Mouse (Mus musculus) midbrain, embryonic 15.5 days (tissue): ENCODE results near the gene Gm6880. TPM values are rescaled to one million over a fixed set of nuclear protein-coding genes. Genes with fewer than 3 reads are reported as not detected.
"Not testable (repeated sequence)": the region's sequence is repeated elsewhere in the genome, so short reads cannot be mapped to it uniquely, and the experiment has no call there.

Experiments
- ATAC-seq: fragments of 200-750 bp; cut with Nextera tagmentation; replicated peaks from 2 replicates; pipeline ENCODE4 v1.8.0; 2017; ENCODE audit warnings: moderate TSS enrichment
- H3K27ac ChIP-seq: fragments of 300-500 bp; sonication (generic); 2 replicates; pipeline ENCODE4 v1.5.1; 2015; ENCODE audit warnings: mild to moderate bottlenecking, inconsistent platforms
- H3K27me3 ChIP-seq: fragments of 300-500 bp; sonication (generic); replicated peaks from 2 replicates; pipeline ENCODE4 v1.6.1; 2015; ENCODE audit warnings: inconsistent platforms
- H3K36me3 ChIP-seq: fragments of 300-500 bp; sonication (generic); replicated peaks from 2 replicates; pipeline ENCODE4 v1.6.1; 2015; ENCODE audit warnings: inconsistent platforms
- H3K4me1 ChIP-seq: fragments of 300-500 bp; sonication (generic); 2 replicates; pipeline ENCODE4 v1.6.1; 2015; ENCODE audit warnings: inconsistent platforms
- H3K4me2 ChIP-seq: fragments of 300-500 bp; sonication (generic); 2 replicates; pipeline ENCODE4 v1.6.1; 2015; ENCODE audit warnings: inconsistent platforms, mild to moderate bottlenecking, moderate library complexity
- H3K4me3 ChIP-seq: fragments of 300-500 bp; sonication (generic); 2 replicates; pipeline ENCODE4 v1.5.1; 2015; ENCODE audit warnings: mild to moderate bottlenecking, inconsistent platforms
- H3K9ac ChIP-seq: fragments of 300-500 bp; sonication (generic); 2 replicates; pipeline ENCODE4 v1.6.1; 2015; ENCODE audit warnings: mild to moderate bottlenecking, inconsistent platforms
- H3K9me3 ChIP-seq: fragments of 300-500 bp; sonication (generic); 2 replicates; pipeline ENCODE4 v1.6.1; 2016; ENCODE audit warnings: inconsistent platforms
- WGBS: fragments of 180-500 bp; shearing (Covaris S2); methylation state at CpG from one replicate; pipeline ENCODE4 v1.1.7; 2015; ENCODE audit warnings: mixed read lengths; 5-methylcytosine and 5-hydroxymethylcytosine counted together
- polyA plus RNA-seq: library from polyadenylated mRNA; unstranded; fragments of >200 nt; fragmentation: Nextera tagmentation; extraction: Ambion mirVana; gene quantifications from 2 replicates; pipeline ENCODE4 v1.2.1, GENCODE M21; 2015

Gene Gm6880
- not detected in 2 replicates for polyA plus RNA-seq

DNA sequence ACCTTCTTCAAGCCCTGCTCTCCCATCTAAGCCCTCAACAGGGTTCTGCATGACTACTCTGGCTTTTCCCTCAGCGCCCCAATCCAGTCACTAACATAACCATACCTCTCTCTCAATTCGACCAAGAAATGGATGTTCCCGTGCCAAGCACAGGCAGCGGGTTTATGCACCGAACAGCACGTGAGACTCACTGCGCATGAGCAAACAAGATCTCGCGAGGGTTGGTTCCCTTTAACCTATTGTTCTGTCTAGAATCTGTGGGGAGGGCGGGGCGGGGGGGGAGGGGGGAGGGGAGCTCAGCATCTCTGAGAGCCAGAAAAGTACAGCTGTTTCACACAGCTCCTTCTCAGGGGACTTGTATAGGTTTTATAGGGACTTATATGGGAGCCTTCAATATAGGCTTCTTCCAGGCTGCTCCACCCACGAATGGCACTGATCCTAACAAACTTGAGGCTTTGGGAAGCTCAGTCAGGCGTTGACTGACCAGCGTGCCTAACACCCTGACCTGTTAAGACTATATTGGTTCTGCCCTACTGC lies at the start of gene Gm6880:
Gene Gm6880, minus strand, starts transcription at position 51 of the 537 bp plus-strand sequence.
- H3K4me3 ChIP-seq, ATAC-seq, H3K4me1 ChIP-seq, H3K27ac ChIP-seq, H3K27me3 ChIP-seq, H3K9me3 ChIP-seq, H3K4me2 ChIP-seq, H3K9ac ChIP-seq, H3K36me3 ChIP-seq: not testable (repeated sequence)
- WGBS = 73% methylated on average over 12 of the region's 14 CpGs

DNA sequence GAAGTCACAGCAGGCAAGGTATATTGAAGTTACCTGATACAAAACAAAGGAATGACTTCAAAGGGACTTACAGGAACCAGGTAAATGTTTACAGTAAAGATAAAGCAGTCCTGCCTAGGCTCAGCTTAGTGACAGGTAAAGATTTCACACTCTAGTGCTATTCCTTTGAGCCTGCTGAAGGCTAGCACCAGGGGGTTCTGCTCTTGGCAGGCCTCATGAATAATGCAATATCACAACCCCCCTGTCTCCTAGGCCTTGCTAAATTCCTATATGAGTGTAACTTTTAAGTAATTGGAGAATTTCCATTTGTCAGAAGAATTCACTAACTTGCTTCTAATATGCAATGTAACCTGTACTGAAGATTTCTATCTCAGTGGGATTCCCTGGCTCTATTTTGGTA lies 36.3 kb upstream of the Gm6880 start:
- H3K9ac ChIP-seq, H3K4me1 ChIP-seq, H3K4me3 ChIP-seq, H3K4me2 ChIP-seq, H3K27ac ChIP-seq, ATAC-seq, H3K27me3 ChIP-seq, H3K36me3 ChIP-seq, H3K9me3 ChIP-seq: not testable (repeated sequence)

DNA sequence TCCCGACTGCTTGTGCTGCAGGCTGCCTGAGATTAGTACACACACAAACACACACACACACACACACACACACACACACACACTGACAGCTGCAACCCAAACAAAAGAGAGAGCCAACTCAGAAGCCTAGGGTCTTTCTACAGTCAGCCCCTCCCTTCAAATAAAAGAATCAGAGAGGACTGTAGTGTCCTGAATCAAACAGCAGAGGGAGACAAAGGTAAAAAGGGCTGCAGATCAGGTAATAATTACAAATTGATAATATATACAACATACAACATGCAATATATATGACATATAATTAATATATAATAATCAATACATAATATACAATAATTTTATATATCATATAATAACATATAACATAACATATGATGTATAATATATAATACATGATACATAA lies 15.9 kb upstream of the Gm6880 start:
- H3K4me2 ChIP-seq = no peak overlapping the region
- H3K27me3 ChIP-seq = no peaks in the 10 kb centered on the region
- H3K4me3 ChIP-seq = no peak overlapping the region
- H3K9ac ChIP-seq = no peak overlapping the region
- H3K27ac ChIP-seq = no peak overlapping the region
- H3K4me1 ChIP-seq = no peaks in the 10 kb centered on the region
- ATAC-seq = no peak
- H3K9me3 ChIP-seq = no peaks in the 10 kb centered on the region
- WGBS = 40% methylated on average over 1 of the region's 1 CpGs
- H3K36me3 ChIP-seq = no peaks in the 10 kb centered on the region

- Histone ChIP-seq H3K9me3 (no peaks in the 10 kb centered on the region), H3K27me3 (no peaks in the 10 kb centered on the region), H3K36me3 (no peaks in the 10 kb centered on the region), H3K4me2 (no peak overlapping the region), H3K4me1 (no peaks in the 10 kb centered on the region), H3K9ac (no peak overlapping the region), H3K4me3 (no peak overlapping the region), H3K27ac (no peak overlapping the region)
- peak; percentile 85 for ATAC-seq
- 12% methylated on average over 4 of the region's 4 CpGs for WGBS
Observed at GRCm38 (mm10) chrX:74452773-74453172, 28.4 kb downstream of the Gm6880 start.

GRCm38 (mm10) chrX:74451157-74451912 lies 29.9 kb downstream of the Gm6880 start:
- H3K4me1 ChIP-seq = no peaks in the 10 kb centered on the region
- 78% methylated on average over 4 of the region's 4 CpGs for WGBS
- no peak overlapping the region for H3K27ac ChIP-seq
- ATAC-seq = no peak
- H3K4me3 ChIP-seq = no peak overlapping the region
- H3K36me3 ChIP-seq = no peaks in the 10 kb centered on the region
- no peak overlapping the region for H3K9ac ChIP-seq
- H3K9me3 ChIP-seq = no peaks in the 10 kb centered on the region
- H3K27me3 ChIP-seq = no peaks in the 10 kb centered on the region
- no peak overlapping the region for H3K4me2 ChIP-seq

Other genes starting within 250 kb of the Gm6880 start
- 92.6 and 96.4 TPM in 2 replicates for gene Flna, start 231.6 kb downstream of the Gm6880 start, polyA plus RNA-seq
- 16.0 and 17.7 TPM in 2 replicates for gene Emd, start 226.7 kb downstream of the Gm6880 start, polyA plus RNA-seq
- gene Rpl10, start 210.6 kb downstream of the Gm6880 start, polyA plus RNA-seq = 402 and 414 TPM in 2 replicates
- gene Taz, start 199.5 kb downstream of the Gm6880 start, polyA plus RNA-seq = 86.8 and 90.3 TPM in 2 replicates
- gene Dnase1l1, start 199.1 kb downstream of the Gm6880 start, polyA plus RNA-seq = 2.9 and 5.2 TPM in 2 replicates
- 308 and 309 TPM in 2 replicates for gene Atp6ap1, start 184.3 kb downstream of the Gm6880 start, polyA plus RNA-seq
- 1,073 and 1,116 TPM in 2 replicates for gene Gdi1, start 176.4 kb downstream of the Gm6880 start, polyA plus RNA-seq
- 59.9 and 62.2 TPM in 2 replicates for gene Fam50a, start 168.4 kb downstream of the Gm6880 start, polyA plus RNA-seq
- 64.4 and 75.0 TPM in 2 replicates for gene Plxna3, start 152.3 kb downstream of the Gm6880 start, polyA plus RNA-seq
- gene Lage3, start 127.8 kb downstream of the Gm6880 start, polyA plus RNA-seq = 59.8 and 62.3 TPM in 2 replicates
- 67.1 and 71.1 TPM in 2 replicates for gene Ubl4a, start 108.2 kb downstream of the Gm6880 start, polyA plus RNA-seq
- 9.9 and 10.5 TPM in 2 replicates for gene Slc10a3, start 108.0 kb downstream of the Gm6880 start, polyA plus RNA-seq
- gene Fam3a, start 88.1 kb downstream of the Gm6880 start, polyA plus RNA-seq = 36.2 and 38.3 TPM in 2 replicates
- 15.2 and 16.0 TPM in 2 replicates for gene Ikbkg, start 88.1 kb downstream of the Gm6880 start, polyA plus RNA-seq
- 56.6 and 57.4 TPM in 2 replicates for gene G6pdx, start 52.2 kb downstream of the Gm6880 start, polyA plus RNA-seq
- not detected in 2 replicates for gene Olfr1326-ps1, start 93.5 kb upstream of the Gm6880 start, polyA plus RNA-seq
- not detected in 2 replicates for gene Olfr1325, start 111.3 kb upstream of the Gm6880 start, polyA plus RNA-seq
- 0.41 and 0.68 TPM in 2 replicates for gene Gm5640, start 164.2 kb upstream of the Gm6880 start, polyA plus RNA-seq